Mouse (Mus musculus) brain, embryonic 14.5 days (tissue): ENCODE measurements around the gene Nedd8. TPM values are rescaled to one million over a fixed set of nuclear protein-coding genes. Genes with fewer than 3 reads are reported as not detected.

Experiments used
- DNase-seq: peaks from one replicate; pipeline ENCODE4 v3.0.0-alpha.2; 2011; ENCODE audit warnings: low read depth
- CTCF ChIP-seq: fragments of 200-500 bp; IDR thresholded peaks from 2 replicates; pipeline ENCODE4 v1.5.1; 2012; ENCODE audit warnings: inconsistent platforms, mild to moderate bottlenecking, moderate library complexity, borderline replicate concordance; ENCODE audit not compliant: insufficient read depth, insufficient read length; ENCODE audit errors: extremely low read depth
- POLR2A ChIP-seq: fragments of 200-500 bp; IDR thresholded peaks from 2 replicates; pipeline ENCODE4 v1.6.1; 2012; ENCODE audit warnings: mild to moderate bottlenecking, inconsistent platforms, borderline replicate concordance; ENCODE audit not compliant: poor library complexity, insufficient read depth, insufficient read length, severe bottlenecking; ENCODE audit errors: extremely low read depth
- polyA plus RNA-seq: library from polyadenylated mRNA; depleted of rRNA; stranded (reverse); fragments of >200 nt; gene quantifications from 2 replicates; pipeline ENCODE4 v1.2.3, GENCODE M21; 2012; rRNA removed

The Nedd8 gene
- polyA plus RNA-seq, 1 experiment = 351 TPM

- no peak for TF ChIP-seq CTCF
- peak; percentile 32; the same call in 1 of the 2 replicates for TF ChIP-seq POLR2A
- peak; percentile 97 for DNase-seq
These were observed 36.4 kb downstream of the Nedd8 start, which contains the start of gene Ipo4 for GRCm38 (mm10) chr14:55635523-55636007. TSS of gene Ipo4 (minus strand) at chr14:55635957.

GRCm38 (mm10) chr14:55634874-55635522, 36.9 kb downstream of the Nedd8 start:
- no peak for TF ChIP-seq POLR2A
- TF ChIP-seq CTCF = no peak
- DNase-seq = no peak

- TF ChIP-seq CTCF = peak; percentile 76
- no peak for TF ChIP-seq POLR2A
- no peak for DNase-seq
These were observed 42.6 kb downstream of the Nedd8 start for GRCm38 (mm10) chr14:55629312-55629711.

DNA sequence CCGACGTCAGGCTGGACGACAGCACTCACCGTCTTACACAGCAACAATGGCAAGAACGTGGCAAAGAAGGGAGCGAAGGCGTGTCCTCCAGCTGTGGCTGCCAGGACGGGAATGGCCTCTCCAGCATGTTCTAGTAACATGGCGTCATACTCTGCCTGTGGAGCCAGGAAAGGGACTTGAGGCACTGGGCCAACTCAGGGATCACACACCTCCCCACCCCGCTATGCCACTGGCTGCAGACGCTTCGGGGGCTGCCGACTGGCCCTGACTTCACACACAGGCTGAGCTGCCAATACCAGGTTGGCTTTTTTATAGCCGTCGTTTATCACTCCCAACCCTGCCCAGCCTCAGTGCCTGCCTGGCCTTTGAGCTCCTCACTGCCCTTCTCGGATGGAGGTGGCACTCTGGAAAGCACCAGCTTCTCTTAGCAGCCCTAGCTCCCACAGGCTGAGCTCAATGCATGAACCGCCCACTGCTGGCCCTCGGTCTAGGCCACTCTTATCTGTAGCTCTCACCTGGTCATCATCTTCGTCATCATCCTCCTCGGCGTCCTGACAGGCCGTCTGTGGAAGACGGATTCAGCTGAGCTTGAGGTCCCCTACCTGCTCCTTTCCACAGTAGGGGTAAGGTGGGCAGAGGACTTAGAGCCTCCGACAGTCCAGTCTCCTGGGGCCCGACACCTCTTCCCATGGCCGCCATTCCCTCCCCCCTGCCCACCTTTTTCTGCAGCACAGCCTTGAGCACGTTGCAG, 43.7 kb downstream of the Nedd8 start:
- no peak for DNase-seq
- TF ChIP-seq POLR2A (no peak), CTCF (no peak)

- DNase-seq = peak; percentile 25
- no peak for TF ChIP-seq POLR2A
- no peak for TF ChIP-seq CTCF
These were observed 53.3 kb downstream of the Nedd8 start for GRCm38 (mm10) chr14:55618486-55619195.

- DNase-seq = peak; percentile 82
- no peak for TF ChIP-seq CTCF
- TF ChIP-seq POLR2A = no peak
These were observed 54.1 kb downstream of the Nedd8 start, which contains the start of gene Rec8 for GRCm38 (mm10) chr14:55617822-55618221. TSS of gene Rec8 (plus strand) at chr14:55618037.

- no peak for TF ChIP-seq POLR2A
- no peak for TF ChIP-seq CTCF
- DNase-seq = no peak
These were observed 55.1 kb downstream of the Nedd8 start for GRCm38 (mm10) chr14:55616844-55617243.

GRCm38 (mm10) chr14:55615876-55616275, 56.0 kb downstream of the Nedd8 start:
- DNase-seq = no peak
- no peak for TF ChIP-seq CTCF
- no peak for TF ChIP-seq POLR2A

GRCm38 (mm10) chr14:55614565-55615178, 57.3 kb downstream of the Nedd8 start:
- TF ChIP-seq CTCF (no peak), POLR2A (no peak)
- DNase-seq = no peak

DNA sequence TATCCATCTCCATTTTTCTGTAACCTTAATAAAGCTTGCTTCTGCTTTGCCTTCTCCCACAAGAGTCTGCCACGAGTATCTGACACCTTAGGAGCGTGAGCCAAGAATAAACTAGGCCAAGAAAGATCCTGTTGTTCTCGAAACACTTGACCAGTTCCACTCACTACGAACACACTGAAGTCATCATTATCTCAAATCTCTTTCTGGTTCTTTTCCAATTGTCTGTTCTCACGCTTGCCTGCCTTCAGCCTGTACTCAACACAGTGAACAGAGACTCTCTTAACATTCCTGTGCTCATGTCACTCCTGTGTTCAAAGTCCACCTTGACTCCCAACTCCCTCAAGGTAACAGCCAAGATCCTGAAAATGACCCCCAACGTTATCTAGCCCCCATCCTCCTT, 58.6 kb downstream of the Nedd8 start:
- TF ChIP-seq POLR2A (no peak), CTCF (no peak)
- no peak for DNase-seq

Other genes starting within 250 kb of the Nedd8 start
- 16.0 and 25.6 TPM in 2 replicates for gene Dhrs4, start 193.4 kb downstream of the Nedd8 start, polyA plus RNA-seq
- gene Carmil3, start 181.5 kb downstream of the Nedd8 start, polyA plus RNA-seq = 178 and 292 TPM in 2 replicates
- gene Cpne6, start 161.7 kb downstream of the Nedd8 start, polyA plus RNA-seq = 6.7 and 9.5 TPM in 2 replicates
- 0.56 and 0.69 TPM in 2 replicates for gene Nrl, start 147.1 kb downstream of the Nedd8 start, polyA plus RNA-seq
- gene Pck2, start 131.9 kb downstream of the Nedd8 start, polyA plus RNA-seq = 21.5 and 23.2 TPM in 2 replicates
- gene Dcaf11, start 112.1 kb downstream of the Nedd8 start, polyA plus RNA-seq = 111 and 112 TPM in 2 replicates
- gene A730061H03Rik, start 111.7 kb downstream of the Nedd8 start, polyA plus RNA-seq = 0.92 and 1.3 TPM in 2 replicates
- 0.19 and 0.38 TPM in 2 replicates for gene Fitm1, start 96.5 kb downstream of the Nedd8 start, polyA plus RNA-seq
- gene Psme1, start 94.0 kb downstream of the Nedd8 start, polyA plus RNA-seq = 94.1 and 98.3 TPM in 2 replicates
- gene Emc9, start 86.8 kb downstream of the Nedd8 start, polyA plus RNA-seq = 14.5 and 20.9 TPM in 2 replicates
- 65.9 and 76.2 TPM in 2 replicates for gene Psme2, start 81.0 kb downstream of the Nedd8 start, polyA plus RNA-seq
- 25.1 and 30.4 TPM in 2 replicates for gene Rnf31, start 80.4 kb downstream of the Nedd8 start, polyA plus RNA-seq
- 23.5 and 26.2 TPM in 2 replicates for gene Irf9, start 68.6 kb downstream of the Nedd8 start, polyA plus RNA-seq
- 15.9 and 18.4 TPM in 2 replicates for gene Rec8, start 54.1 kb downstream of the Nedd8 start, polyA plus RNA-seq
- 182 and 184 TPM in 2 replicates for gene Ipo4, start 36.2 kb downstream of the Nedd8 start, polyA plus RNA-seq
- gene Gm49378, start 34.2 kb downstream of the Nedd8 start, polyA plus RNA-seq = 8.4 and 8.8 TPM in 2 replicates
- 44.9 and 45.8 TPM in 2 replicates for gene Tm9sf1, start 28.3 kb downstream of the Nedd8 start, polyA plus RNA-seq
- gene Tssk4, start 21.9 kb downstream of the Nedd8 start, polyA plus RNA-seq = 1.2 and 1.8 TPM in 2 replicates
- 45.8 and 51.0 TPM in 2 replicates for gene Mdp1, start 11.6 kb downstream of the Nedd8 start, polyA plus RNA-seq
- 32.8 and 41.3 TPM in 2 replicates for gene Gmpr2, start 183 bp downstream of the Nedd8 start, polyA plus RNA-seq
- 23.2 and 31.9 TPM in 2 replicates for gene Tinf2, start 9.7 kb upstream of the Nedd8 start, polyA plus RNA-seq
- gene Tgm1, start 41.8 kb upstream of the Nedd8 start, polyA plus RNA-seq = 0.96 and 1.2 TPM in 2 replicates
- gene Rabggta, start 50.1 kb upstream of the Nedd8 start, polyA plus RNA-seq = 64.9 and 72.8 TPM in 2 replicates
- 67.1 and 88.2 TPM in 2 replicates for gene Dhrs1, start 73.6 kb upstream of the Nedd8 start, polyA plus RNA-seq
- gene Nop9, start 73.6 kb upstream of the Nedd8 start, polyA plus RNA-seq = 24.6 and 27.9 TPM in 2 replicates
- 0.60 and 0.76 TPM in 2 replicates for gene Cideb, start 86.3 kb upstream of the Nedd8 start, polyA plus RNA-seq
- 0.29 and 0.38 TPM in 2 replicates for gene Ltb4r2, start 89.3 kb upstream of the Nedd8 start, polyA plus RNA-seq
- 0.45 and 0.71 TPM in 2 replicates for gene Ltb4r1, start 93.8 kb upstream of the Nedd8 start, polyA plus RNA-seq
- gene Adcy4, start 112.0 kb upstream of the Nedd8 start, polyA plus RNA-seq = 3.5 and 7.8 TPM in 2 replicates
- gene Ripk3, start 116.7 kb upstream of the Nedd8 start, polyA plus RNA-seq = 2.5 and 2.6 TPM in 2 replicates
- gene Nfatc4, start 151.0 kb upstream of the Nedd8 start, polyA plus RNA-seq = 22.3 and 26.2 TPM in 2 replicates
- gene Nynrin, start 181.9 kb upstream of the Nedd8 start, polyA plus RNA-seq = 14.1 and 24.1 TPM in 2 replicates
- gene Cbln3, start 212.3 kb upstream of the Nedd8 start, polyA plus RNA-seq = 0.43 and 0.51 TPM in 2 replicates
- gene Khnyn, start 212.8 kb upstream of the Nedd8 start, polyA plus RNA-seq = 13.4 and 13.7 TPM in 2 replicates
- gene Sdr39u1, start 228.2 kb upstream of the Nedd8 start, polyA plus RNA-seq = 97.6 and 120 TPM in 2 replicates